Mouse (Mus musculus) heart, postnatal 0 days (tissue): ENCODE results near the gene Mrgpre.

Source experiments
- CTCF ChIP-seq: IDR thresholded peaks from 2 replicates; pipeline ENCODE4 v1.5.1; 2016; ENCODE audit warnings: antibody characterized with exemption, control low read depth, low read depth
- EP300 ChIP-seq: IDR thresholded peaks from 2 replicates; pipeline ENCODE4 v1.6.1; 2016; ENCODE audit warnings: antibody characterized with exemption, low read depth

- TF ChIP-seq CTCF (no peak), EP300 (no peak)
These were observed 16.0 kb downstream of the Mrgpre start for GRCm38 (mm10) chr7:143768267-143768666.
